Mouse (Mus musculus) forebrain, postnatal 0 days (tissue): ENCODE measurements around the gene Prss47. TPM values are rescaled to one million over a fixed set of nuclear protein-coding genes. Genes with fewer than 3 reads are reported as not detected.

Experiments used
- ATAC-seq: fragments of 200-750 bp; cut with Nextera tagmentation; 2 replicates; pipeline ENCODE4 v1.8.0; 2017; ENCODE audit warnings: mild to moderate bottlenecking, moderate library complexity
- DNase-seq: peaks from one replicate; pipeline ENCODE4 v3.0.0-alpha.2; 2015
- H3K27ac ChIP-seq: fragments of 300-500 bp; sonication (generic); 2 replicates; pipeline ENCODE4 v1.5.1; 2014; ENCODE audit warnings: low read depth, mild to moderate bottlenecking, antibody characterized with exemption, low read length, moderate library complexity, mixed read lengths
- H3K27me3 ChIP-seq: fragments of 300-500 bp; sonication (generic); 2 replicates; pipeline ENCODE4 v1.6.1; 2014; ENCODE audit warnings: mild to moderate bottlenecking, low read length, mixed read lengths; ENCODE audit not compliant: insufficient read depth
- H3K36me3 ChIP-seq: fragments of 300-500 bp; sonication (generic); 2 replicates; pipeline ENCODE4 v1.6.1; 2014; ENCODE audit warnings: mild to moderate bottlenecking, moderate library complexity; ENCODE audit not compliant: insufficient read depth
- H3K4me1 ChIP-seq: fragments of 300-500 bp; sonication (generic); 2 replicates; pipeline ENCODE4 v1.6.1; 2014; ENCODE audit warnings: antibody characterized with exemption; ENCODE audit not compliant: insufficient read depth
- H3K4me2 ChIP-seq: fragments of 300-500 bp; sonication (generic); 2 replicates; pipeline ENCODE4 v1.6.1; 2014; ENCODE audit warnings: low read depth, mild to moderate bottlenecking, moderate library complexity
- H3K4me3 ChIP-seq: fragments of 300-500 bp; sonication (generic); 2 replicates; pipeline ENCODE4 v1.5.1; 2014; ENCODE audit warnings: low read depth, low read length, mixed read lengths
- H3K9ac ChIP-seq: fragments of 300-500 bp; sonication (generic); 2 replicates; pipeline ENCODE4 v1.6.1; 2014; ENCODE audit warnings: mild to moderate bottlenecking
- H3K9me3 ChIP-seq: fragments of 300-500 bp; sonication (generic); 2 replicates; pipeline ENCODE4 v1.6.1; 2016; ENCODE audit warnings: low read length
- CTCF ChIP-seq: sonication (generic); IDR thresholded peaks from 2 replicates; pipeline ENCODE4 v1.5.1; 2016; ENCODE audit warnings: antibody characterized with exemption, control low read depth, low read depth
- WGBS: fragments of 180-500 bp; shearing (Covaris S2); extraction: QIAGEN DNeasy Blood & Tissue Kit; methylation state at CpG from one replicate; pipeline ENCODE4 v1.1.7; 2014; 5-methylcytosine and 5-hydroxymethylcytosine counted together
- polyA plus RNA-seq: library from polyadenylated mRNA; unstranded; fragments of >200 nt; fragmentation: Nextera tagmentation; extraction: Ambion mirVana; gene quantifications from 2 replicates; pipeline ENCODE4 v1.2.1, GENCODE M21; 2015
- total RNA-seq: library from RNA; depleted of rRNA; stranded (reverse); fragments of >200 nt; gene quantifications from 2 replicates; pipeline ENCODE4 v1.2.3, GENCODE M21; 2014; rRNA removed

Prss47 gene
- total RNA-seq (not detected in 2 replicates), polyA plus RNA-seq (not detected in 2 replicates)

- H3K36me3 ChIP-seq = no peaks in the 10 kb centered on the region
Measured at GRCm38 (mm10) chr13:65052660-65053059, at the start of gene Prss47. Gene Prss47 (minus strand): TSS chr13:65052760.

DNA sequence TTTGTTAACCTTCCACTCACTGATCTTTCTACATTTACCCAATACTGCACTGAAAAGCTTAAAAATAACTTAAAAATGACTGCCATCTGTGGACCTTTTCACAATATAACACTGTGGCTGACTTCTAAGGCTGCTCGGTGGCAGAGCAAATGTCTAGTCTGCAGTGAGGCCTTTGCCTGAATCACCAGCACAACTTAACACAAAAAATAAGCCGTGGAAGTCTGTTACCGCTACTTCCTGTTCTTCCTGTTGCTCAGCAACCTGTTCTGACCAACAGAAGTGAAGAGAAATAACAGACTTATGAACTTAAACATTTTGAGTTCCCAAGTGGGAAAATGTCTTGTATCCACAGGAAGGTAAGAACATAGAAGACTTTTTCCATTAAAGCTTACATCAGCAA, 48.7 kb upstream of the Prss47 start:
- no peak overlapping the region for H3K27ac ChIP-seq
- ATAC-seq (no peak), DNase-seq (no peak)
- no peak for TF ChIP-seq CTCF
- no peak overlapping the region for H3K4me2 ChIP-seq
- no peak overlapping the region for H3K4me3 ChIP-seq
- H3K9me3 ChIP-seq = peaks cover 15% of the 10 kb centered on the region
- H3K27me3 ChIP-seq = no peaks in the 10 kb centered on the region
- no peaks in the 10 kb centered on the region for H3K4me1 ChIP-seq
- H3K36me3 ChIP-seq = no peaks in the 10 kb centered on the region
- no peak overlapping the region for H3K9ac ChIP-seq
- 88% methylated on average over 3 of the region's 3 CpGs for WGBS

More at GRCm38 (mm10) chr13:65052660-65053059, at the start of gene Prss47:
- Histone ChIP-seq H3K9ac (no peak within 1 kb of the TSS), H3K9me3 (no peaks in the 10 kb centered on the region), H3K4me1 (no peaks in the 10 kb centered on the region), H3K27me3 (no peaks in the 10 kb centered on the region), H3K27ac (no peak within 1 kb of the TSS), H3K4me2 (no peak within 1 kb of the TSS), H3K4me3 (no peak within 1 kb of the TSS)
- ATAC-seq (no peak), DNase-seq (no peak)
- TF ChIP-seq CTCF = no peak
- WGBS = 92% methylated on average over 9 of the region's 9 CpGs

DNA sequence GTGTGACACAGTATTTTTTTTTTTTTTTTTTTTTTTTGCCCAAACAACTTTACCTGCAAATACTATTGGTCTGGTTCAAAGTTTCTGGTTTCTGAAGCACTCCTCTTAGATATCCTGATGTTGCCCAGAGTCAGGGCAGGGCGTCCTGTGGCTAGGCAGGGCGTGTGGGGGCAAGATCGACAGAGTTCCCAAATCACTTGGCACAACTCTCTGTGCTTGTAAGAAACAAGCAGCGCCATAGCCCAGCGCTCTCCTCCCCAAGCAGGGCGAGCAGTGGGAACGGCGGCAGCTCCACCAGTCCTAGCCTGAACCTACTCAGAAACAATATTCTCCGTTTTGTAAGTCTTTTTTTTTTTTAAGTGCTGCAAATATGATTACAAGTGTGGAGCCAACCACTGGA, 48.1 kb upstream of the Prss47 start:
- H3K9me3 ChIP-seq = peaks cover 15% of the 10 kb centered on the region
- no peaks in the 10 kb centered on the region for H3K27me3 ChIP-seq
- no peak overlapping the region for H3K9ac ChIP-seq
- H3K4me2 ChIP-seq = no peak overlapping the region
- 95% methylated on average over 9 of the region's 9 CpGs for WGBS
- no peak overlapping the region for H3K4me3 ChIP-seq
- ATAC-seq (no peak), DNase-seq (no peak)
- no peaks in the 10 kb centered on the region for H3K4me1 ChIP-seq
- H3K27ac ChIP-seq = no peak overlapping the region
- TF ChIP-seq CTCF = no peak
- no peaks in the 10 kb centered on the region for H3K36me3 ChIP-seq

DNA sequence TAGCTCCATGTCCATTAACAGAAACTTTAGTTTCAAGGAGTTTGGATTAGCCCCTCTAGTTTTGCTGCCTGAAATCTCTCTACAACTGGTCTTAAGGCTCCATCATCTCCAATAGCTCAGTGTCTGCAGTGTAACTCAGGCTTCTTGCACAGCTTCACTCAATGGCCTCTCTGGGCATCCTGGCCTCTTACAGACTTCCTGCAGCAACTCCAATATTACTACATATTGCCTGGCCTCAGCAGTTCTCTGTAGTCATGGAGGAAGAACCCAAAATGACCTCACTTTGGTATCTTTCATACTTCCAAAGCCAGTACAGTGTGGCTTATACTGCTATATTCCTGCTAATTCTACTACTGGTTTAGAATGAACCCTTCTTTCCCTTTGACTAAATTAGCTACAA, 44.5 kb upstream of the Prss47 start:
- H3K4me1 ChIP-seq = no peaks in the 10 kb centered on the region
- H3K4me3 ChIP-seq = no peak overlapping the region
- H3K36me3 ChIP-seq = 0 out of 2 replicates have a peak, but pooled peaks cover 4% of the 10 kb centered on the region
- no peak overlapping the region for H3K27ac ChIP-seq
- H3K9me3 ChIP-seq = peaks cover 8% of the 10 kb centered on the region
- H3K27me3 ChIP-seq = no peaks in the 10 kb centered on the region
- ATAC-seq (no peak), DNase-seq (no peak)
- no peak overlapping the region for H3K4me2 ChIP-seq
- no peak overlapping the region for H3K9ac ChIP-seq
- TF ChIP-seq CTCF = no peak

- Histone ChIP-seq H3K27ac (no peak overlapping the region), H3K4me1 (no peaks in the 10 kb centered on the region), H3K9ac (no peak overlapping the region), H3K36me3 (0 out of 2 replicates have a peak, but pooled peaks cover 4% of the 10 kb centered on the region), H3K4me3 (no peak overlapping the region), H3K4me2 (no peak overlapping the region), H3K9me3 (peaks cover 7% of the 10 kb centered on the region; the same call in 1 of the 2 replicates), H3K27me3 (no peaks in the 10 kb centered on the region)
- WGBS = 97% methylated on average over 4 of the region's 4 CpGs
- no peak for DNase-seq
- no peak for ATAC-seq
- TF ChIP-seq CTCF = no peak
Measured at GRCm38 (mm10) chr13:65095923-65096322, 43.4 kb upstream of the Prss47 start.

GRCm38 (mm10) chr13:65069969-65070368, 17.4 kb upstream of the Prss47 start:
- H3K27me3 ChIP-seq = no peaks in the 10 kb centered on the region
- DNase-seq (no peak), ATAC-seq (no peak)
- H3K4me2 ChIP-seq = no peak overlapping the region
- H3K9ac ChIP-seq = no peak overlapping the region
- 93% methylated on average over 2 of the region's 2 CpGs for WGBS
- TF ChIP-seq CTCF = no peak
- H3K27ac ChIP-seq = no peak overlapping the region
- no peaks in the 10 kb centered on the region for H3K9me3 ChIP-seq
- H3K36me3 ChIP-seq = peaks cover 12% of the 10 kb centered on the region
- no peak overlapping the region for H3K4me3 ChIP-seq
- no peaks in the 10 kb centered on the region for H3K4me1 ChIP-seq

DNA sequence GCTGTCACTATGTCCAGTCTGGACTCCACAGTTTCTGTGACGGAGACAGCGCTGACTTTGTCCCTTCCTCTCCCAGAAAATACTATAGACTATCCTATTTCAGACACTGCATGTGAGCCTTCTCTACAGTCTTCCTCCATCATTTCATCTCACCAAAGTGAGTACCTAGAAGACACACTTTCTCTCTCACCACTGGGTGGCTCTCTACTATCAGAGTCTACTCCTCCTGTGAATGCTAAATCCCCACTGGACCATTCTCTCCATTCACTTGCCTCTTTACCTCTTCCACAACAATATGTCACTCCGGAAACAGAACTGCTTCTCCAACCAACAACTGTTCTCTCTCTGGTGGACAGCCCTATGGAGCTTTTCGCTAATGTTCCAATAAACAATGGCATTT, 17.5 kb downstream of the Prss47 start:
- no peak for DNase-seq
- no peak for ATAC-seq
- no peaks in the 10 kb centered on the region for H3K4me1 ChIP-seq
- H3K9me3 ChIP-seq = no peaks in the 10 kb centered on the region
- no peak overlapping the region for H3K4me3 ChIP-seq
- TF ChIP-seq CTCF = no peak
- no peak overlapping the region for H3K4me2 ChIP-seq
- no peaks in the 10 kb centered on the region for H3K36me3 ChIP-seq
- H3K9ac ChIP-seq = no peak overlapping the region
- no peaks in the 10 kb centered on the region for H3K27me3 ChIP-seq
- 67% methylated on average over 4 of the region's 4 CpGs for WGBS
- H3K27ac ChIP-seq = no peak overlapping the region

DNA sequence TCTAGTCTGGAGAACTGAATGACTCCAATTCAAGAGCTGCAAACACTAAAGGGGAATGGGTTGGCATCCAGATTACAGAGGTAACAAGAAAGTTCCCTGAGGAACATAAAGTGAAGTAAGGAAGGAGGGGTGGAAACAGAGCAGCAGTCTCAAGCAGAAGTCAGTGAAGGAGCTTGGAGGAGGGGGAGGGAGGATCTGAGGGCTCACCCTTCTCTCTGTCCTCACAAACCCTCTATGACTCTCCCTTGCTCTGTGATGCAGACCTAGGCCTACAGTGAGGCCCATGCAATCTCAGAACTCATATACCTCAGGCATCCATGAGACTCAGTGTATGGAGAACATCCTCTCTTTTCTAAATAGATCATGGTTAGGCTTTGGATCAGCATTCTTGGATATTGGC, 19.8 kb downstream of the Prss47 start, which contains the start of gene Spata31d1c:
Gene Spata31d1c, plus strand, starts transcription at position 301 of the 400 bp plus-strand sequence.
- no peak for DNase-seq
- no peak within 1 kb of the TSS for H3K27ac ChIP-seq
- H3K27me3 ChIP-seq = no peaks in the 10 kb centered on the region
- H3K4me2 ChIP-seq = no peak within 1 kb of the TSS
- no peaks in the 10 kb centered on the region for H3K4me1 ChIP-seq
- TF ChIP-seq CTCF = no peak
- H3K9me3 ChIP-seq = no peaks in the 10 kb centered on the region
- no peak within 1 kb of the TSS for H3K9ac ChIP-seq
- H3K4me3 ChIP-seq = no peak within 1 kb of the TSS
- H3K36me3 ChIP-seq = no peaks in the 10 kb centered on the region
- ATAC-seq = no peak
